Mouse (Mus musculus) left cerebral cortex, adult 2 months (tissue): ENCODE results near the gene Nsfl1c. TPM values are rescaled to one million over a fixed set of nuclear protein-coding genes. Genes with fewer than 3 reads are reported as not detected.

Experiments used
- DNase-seq, 2 experiments: peaks; one replicate each; pipeline ENCODE4 v3.0.0; 2021 to 2022; ENCODE audit warnings: low spot score in 2 of 2, mixed read lengths in 1 of 2; ENCODE audit errors: extremely low spot score in 1 of 2
- H3K27ac ChIP-seq: fragments of 200-600 bp; 2 replicates; pipeline ENCODE4 v1.8.1; 2022
- H3K4me3 ChIP-seq: fragments of 200-600 bp; 2 replicates; pipeline ENCODE4 v1.8.1; 2022
- CTCF ChIP-seq: fragments of 200-600 bp; IDR thresholded peaks from 2 replicates; pipeline ENCODE4 v1.8.1; 2022; ENCODE audit warnings: antibody characterized with exemption, mild to moderate bottlenecking, moderate library complexity
- intact Hi-C: fragments of 180-260 bp; cut with DNase I; formaldehyde crosslinking; loops from one replicate; pipeline ENCODE4 v1.15.1; 2025
- total RNA-seq, 2 experiments: library from RNA; stranded (reverse); gene quantifications; 2 replicates each; pipeline ENCODE4 v1.2.3; 2021

The Nsfl1c gene
- total RNA-seq, 2 experiments from 2014 or later, result 149 to 160 TPM

- H3K4me3 ChIP-seq, result no peak overlapping the region
- intact Hi-C loops, result no loop called here
- no peak overlapping the region for H3K27ac ChIP-seq
- DNase-seq, result no peak
- TF ChIP-seq CTCF, result no peak
Observed at GRCm38 (mm10) chr2:151525520-151525919, 31.5 kb downstream of the Nsfl1c start.

- TF ChIP-seq CTCF, result no peak
- DNase-seq, result no peak
- Histone ChIP-seq H3K27ac (no peak overlapping the region), H3K4me3 (no peak overlapping the region)
- intact Hi-C loops, result no loop called here
Observed at GRCm38 (mm10) chr2:151528066-151528465, 34.1 kb downstream of the Nsfl1c start.

- no peak for TF ChIP-seq CTCF
- intact Hi-C loops, result no loop called here
- DNase-seq, result no peak
- Histone ChIP-seq H3K4me3 (no peak overlapping the region), H3K27ac (no peak overlapping the region)
Observed at GRCm38 (mm10) chr2:151529169-151529568, 35.2 kb downstream of the Nsfl1c start.

- DNase-seq, result no peak
- no peak overlapping the region for H3K27ac ChIP-seq
- intact Hi-C loops, result no loop called here
- H3K4me3 ChIP-seq, result no peak overlapping the region
- no peak for TF ChIP-seq CTCF
Observed at GRCm38 (mm10) chr2:151530378-151531230, 36.6 kb downstream of the Nsfl1c start.

GRCm38 (mm10) chr2:151533632-151534031 is 39.6 kb downstream of the Nsfl1c start:
- H3K27ac ChIP-seq, result no peak overlapping the region
- intact Hi-C loops, result no loop called here
- no peak overlapping the region for H3K4me3 ChIP-seq
- no peak for TF ChIP-seq CTCF
- no peak for DNase-seq

GRCm38 (mm10) chr2:151535961-151536617 is 42.1 kb downstream of the Nsfl1c start:
- no peak overlapping the region for H3K27ac ChIP-seq
- no peak for TF ChIP-seq CTCF
- intact Hi-C loops, result no loop called here
- DNase-seq, result no peak
- H3K4me3 ChIP-seq, result no peak overlapping the region

GRCm38 (mm10) chr2:151536618-151536974 is 42.6 kb downstream of the Nsfl1c start:
- TF ChIP-seq CTCF, result no peak
- no peak overlapping the region for H3K27ac ChIP-seq
- intact Hi-C loops, result no loop called here
- peak; percentile 58 to 61 for DNase-seq
- H3K4me3 ChIP-seq, result no peak overlapping the region

GRCm38 (mm10) chr2:151538646-151539045 is 44.7 kb downstream of the Nsfl1c start:
- DNase-seq, result no peak
- intact Hi-C loops, result no loop called here
- no peak for TF ChIP-seq CTCF
- peak overlapping the region; percentile 63; the same call in 1 of the 2 replicates for H3K27ac ChIP-seq
- H3K4me3 ChIP-seq, result no peak overlapping the region

- DNase-seq, result peak; percentile 97 to 98
- Histone ChIP-seq H3K27ac (peak within 1 kb of the TSS; percentile 94), H3K4me3 (peak within 1 kb of the TSS; percentile 75)
- intact Hi-C loops, result loop anchor here (1.0 to 2.0 kb wide), 4 partner anchors 30 to 88 kb away; partner anchors contain the start of gene Nsfl1c
- no peak; the same call in none of the 2 replicates for TF ChIP-seq CTCF
Observed at GRCm38 (mm10) chr2:151542323-151543062, 48.5 kb downstream of the Nsfl1c start, which contains the start of gene Fkbp1a. Gene Fkbp1a, plus strand, starts transcription at chr2:151542483.

- DNase-seq, result peak in 1 of 2 experiments; percentile 45
- Histone ChIP-seq H3K27ac (peak overlapping the region; percentile 94), H3K4me3 (peak overlapping the region; percentile 75)
- TF ChIP-seq CTCF, result no peak
- intact Hi-C loops, result loop anchor here (1.0 to 2.0 kb wide), 3 partner anchors 30 to 88 kb away; no protein-coding TSS in a partner anchor
Observed at GRCm38 (mm10) chr2:151543063-151543895, 49.3 kb downstream of the Nsfl1c start.

- peak in 1 of 2 experiments; percentile 51 for DNase-seq
- Histone ChIP-seq H3K4me3 (peak overlapping the region; percentile 75), H3K27ac (peak overlapping the region; percentile 55)
- intact Hi-C loops, result no loop called here
- no peak for TF ChIP-seq CTCF
Observed at GRCm38 (mm10) chr2:151544673-151545072, 50.7 kb downstream of the Nsfl1c start.
